Mouse (Mus musculus) ovary, adult 2 months (tissue): Measurements from ENCODE around the gene Serpinb6b. TPM values are rescaled to one million over a fixed set of nuclear protein-coding genes. Genes with fewer than 3 reads are reported as not detected.

Experiments
- polyA plus RNA-seq: library from polyadenylated mRNA; depleted of rRNA; stranded (reverse); fragments of >200 nt; gene quantifications from 2 replicates; pipeline ENCODE4 v1.2.3, GENCODE M21; 2012; rRNA removed

Gene Serpinb6b
- polyA plus RNA-seq = 10.3 and 11.8 TPM in 2 replicates

GRCm38 (mm10) chr13:32964989-32965811, at the start of gene Serpinb6b:
Gene Serpinb6b (plus strand): TSS chr13:32965209.

GRCm38 (mm10) chr13:33002950-33003349, 37.9 kb downstream of the Serpinb6b start, which contains the start of gene Serpinb9:
Gene Serpinb9 (plus strand): TSS chr13:33003250.

GRCm38 (mm10) chr13:33027244-33027643, 62.2 kb downstream of the Serpinb6b start, which contains the start of gene Serpinb9b:
Gene Serpinb9b (plus strand): TSS chr13:33027416.

Other genes starting within 250 kb of the Serpinb6b start
- 0.14 and 0.20 TPM in 2 replicates for gene Mylk4, start 181.3 kb upstream of the Serpinb6b start, polyA plus RNA-seq
- 67.3 and 81.6 TPM in 2 replicates for gene Wrnip1, start 163.2 kb upstream of the Serpinb6b start, polyA plus RNA-seq
- 1.8 TPM in 1 of 2 replicates, not detected in the other for gene D930007J09Rik, start 162.4 kb upstream of the Serpinb6b start, polyA plus RNA-seq
- gene Serpinb1a, start 114.0 kb upstream of the Serpinb6b start, polyA plus RNA-seq = 4.9 and 7.5 TPM in 2 replicates
- not detected in 2 replicates for gene Serpinb1c, start 67.0 kb upstream of the Serpinb6b start, polyA plus RNA-seq
- 4.8 and 6.4 TPM in 2 replicates for gene Serpinb9, start 38.0 kb downstream of the Serpinb6b start, polyA plus RNA-seq
- gene Serpinb9b, start 62.2 kb downstream of the Serpinb6b start, polyA plus RNA-seq = 0.31 and 0.55 TPM in 2 replicates
- gene Serpinb1b, start 113.4 kb downstream of the Serpinb6b start, polyA plus RNA-seq = 0.11 TPM in 1 of 2 replicates, not detected in the other
- gene Serpinb9c, start 194.5 kb downstream of the Serpinb6b start, polyA plus RNA-seq = not detected in 2 replicates
- not detected in 2 replicates for gene Serpinb9d, start 227.8 kb downstream of the Serpinb6b start, polyA plus RNA-seq